Mouse (Mus musculus) intestine, embryonic 15.5 days (tissue): ENCODE measurements at regions not wholly inside any gene's neighbourhood (a gene's known extent, or its start where the extent isn't known, plus 50 kb on each side); places are given as distances from the start of the nearest gene placed in this dataset.

Source experiments
- ATAC-seq: fragments of 200-750 bp; cut with Nextera tagmentation; 2 replicates; pipeline ENCODE4 v1.8.0; 2017; ENCODE audit warnings: moderate TSS enrichment, moderate library complexity
- H3K27ac ChIP-seq: fragments of 300-500 bp; sonication (generic); 2 replicates; pipeline ENCODE4 v1.5.1; 2015; ENCODE audit warnings: mild to moderate bottlenecking, inconsistent platforms
- H3K27me3 ChIP-seq: fragments of 300-500 bp; sonication (generic); replicated peaks from 2 replicates; pipeline ENCODE4 v1.6.1; 2015; ENCODE audit warnings: inconsistent platforms
- H3K36me3 ChIP-seq: fragments of 300-500 bp; sonication (generic); 2 replicates; pipeline ENCODE4 v1.6.1; 2015; ENCODE audit warnings: inconsistent platforms
- H3K4me1 ChIP-seq: fragments of 300-500 bp; sonication (generic); replicated peaks from 2 replicates; pipeline ENCODE4 v1.6.1; 2015; ENCODE audit warnings: inconsistent platforms
- H3K4me2 ChIP-seq: fragments of 300-500 bp; sonication (generic); replicated peaks from 2 replicates; pipeline ENCODE4 v1.6.1; 2015; ENCODE audit warnings: mild to moderate bottlenecking, inconsistent platforms
- H3K4me3 ChIP-seq: fragments of 300-500 bp; sonication (generic); replicated peaks from 2 replicates; pipeline ENCODE4 v1.5.1; 2015; ENCODE audit warnings: inconsistent platforms
- H3K9ac ChIP-seq: fragments of 300-500 bp; sonication (generic); 2 replicates; pipeline ENCODE4 v1.6.1; 2015; ENCODE audit warnings: inconsistent platforms
- H3K9me3 ChIP-seq: fragments of 300-500 bp; sonication (generic); 2 replicates; pipeline ENCODE4 v1.6.1; 2016; ENCODE audit warnings: inconsistent platforms
- WGBS: fragments of 180-500 bp; shearing (Covaris S2); methylation state at CpG from one replicate; pipeline ENCODE4 v1.1.7; 2015; 5-methylcytosine and 5-hydroxymethylcytosine counted together

- H3K27ac ChIP-seq, result 0 out of 2 replicates have a peak overlapping the region, but pooled peaks have one; percentile 28
- no peak for ATAC-seq
- H3K9ac ChIP-seq, result no peak overlapping the region
- H3K4me1 ChIP-seq, result peaks cover 14% of the 10 kb centered on the region; the same call in 1 of the 2 replicates
- H3K27me3 ChIP-seq, result no peaks in the 10 kb centered on the region
- WGBS, result 16% methylated on average over 3 of the region's 3 CpGs
- H3K9me3 ChIP-seq, result no peaks in the 10 kb centered on the region
- no peak overlapping the region for H3K4me2 ChIP-seq
- H3K36me3 ChIP-seq, result no peaks in the 10 kb centered on the region
- H3K4me3 ChIP-seq, result no peak overlapping the region
Observed at GRCm38 (mm10) chr13:28635230-28635950, 318.1 kb downstream of the Sox4 start.

- 43% methylated on average over 5 of the region's 5 CpGs for WGBS
- H3K36me3 ChIP-seq, result no peaks in the 10 kb centered on the region
- ATAC-seq, result 0 out of 2 replicates have a peak, but pooled peaks have one; percentile 26
- H3K9ac ChIP-seq, result no peak overlapping the region
- no peak overlapping the region for H3K27ac ChIP-seq
- no peak overlapping the region for H3K4me3 ChIP-seq
- no peaks in the 10 kb centered on the region for H3K27me3 ChIP-seq
- no peaks in the 10 kb centered on the region for H3K9me3 ChIP-seq
- peaks cover 28% of the 10 kb centered on the region for H3K4me1 ChIP-seq
- H3K4me2 ChIP-seq, result no peak overlapping the region
Observed at GRCm38 (mm10) chr13:28633541-28634041, 319.9 kb downstream of the Sox4 start.

GRCm38 (mm10) chr13:28629431-28630331, 323.8 kb downstream of the Sox4 start:
- peak; percentile 60 for ATAC-seq
- WGBS, result 24% methylated on average over 9 of the region's 9 CpGs

GRCm38 (mm10) chr13:28628751-28629150, 324.8 kb downstream of the Sox4 start:
- no peak for ATAC-seq
- Histone ChIP-seq H3K9me3 (no peaks in the 10 kb centered on the region), H3K4me1 (peaks cover 23% of the 10 kb centered on the region), H3K4me2 (no peak overlapping the region), H3K27me3 (no peaks in the 10 kb centered on the region), H3K27ac (no peak overlapping the region), H3K9ac (no peak overlapping the region), H3K4me3 (no peak overlapping the region), H3K36me3 (no peaks in the 10 kb centered on the region)
- WGBS, result 58% methylated on average over 8 of the region's 8 CpGs

More at GRCm38 (mm10) chr13:28629431-28630331, 323.8 kb downstream of the Sox4 start:
- Histone ChIP-seq H3K4me1 (peaks cover 23% of the 10 kb centered on the region), H3K9ac (no peak overlapping the region), H3K27ac (peak overlapping the region; percentile 38), H3K9me3 (no peaks in the 10 kb centered on the region), H3K27me3 (no peaks in the 10 kb centered on the region), H3K36me3 (no peaks in the 10 kb centered on the region), H3K4me3 (no peak overlapping the region), H3K4me2 (no peak overlapping the region)

GRCm38 (mm10) chr13:28618961-28619360, 334.6 kb downstream of the Sox4 start:
- H3K4me1 ChIP-seq, result no peaks in the 10 kb centered on the region
- WGBS, result 39% methylated on average over 3 of the region's 3 CpGs
- no peak for ATAC-seq
- no peak overlapping the region for H3K27ac ChIP-seq
- no peak overlapping the region for H3K9ac ChIP-seq
- H3K4me3 ChIP-seq, result no peak overlapping the region
- no peak overlapping the region for H3K4me2 ChIP-seq
- H3K9me3 ChIP-seq, result no peaks in the 10 kb centered on the region
- H3K27me3 ChIP-seq, result no peaks in the 10 kb centered on the region
- no peaks in the 10 kb centered on the region for H3K36me3 ChIP-seq

GRCm38 (mm10) chr13:28617503-28617902, 336.0 kb downstream of the Sox4 start:
- no peaks in the 10 kb centered on the region for H3K9me3 ChIP-seq
- H3K4me1 ChIP-seq, result no peaks in the 10 kb centered on the region
- no peak overlapping the region for H3K27ac ChIP-seq
- H3K9ac ChIP-seq, result no peak overlapping the region
- WGBS, result 85% methylated on average over 4 of the region's 4 CpGs
- no peak overlapping the region for H3K4me2 ChIP-seq
- H3K4me3 ChIP-seq, result no peak overlapping the region
- no peaks in the 10 kb centered on the region for H3K36me3 ChIP-seq
- no peak for ATAC-seq
- no peaks in the 10 kb centered on the region for H3K27me3 ChIP-seq

- 86% methylated on average over 9 of the region's 9 CpGs for WGBS
- Histone ChIP-seq H3K4me3 (no peak overlapping the region), H3K36me3 (no peaks in the 10 kb centered on the region), H3K9ac (no peak overlapping the region), H3K9me3 (no peaks in the 10 kb centered on the region), H3K27me3 (no peaks in the 10 kb centered on the region), H3K4me1 (no peaks in the 10 kb centered on the region), H3K4me2 (no peak overlapping the region), H3K27ac (no peak overlapping the region)
- no peak for ATAC-seq
Observed at GRCm38 (mm10) chr13:28616645-28617381, 336.7 kb downstream of the Sox4 start.

GRCm38 (mm10) chr13:28607551-28608114, 345.9 kb downstream of the Sox4 start:
- WGBS, result 32% methylated on average over 6 of the region's 6 CpGs

GRCm38 (mm10) chr13:28606651-28607050, 346.9 kb downstream of the Sox4 start:
- Histone ChIP-seq H3K9me3 (no peaks in the 10 kb centered on the region), H3K36me3 (no peaks in the 10 kb centered on the region), H3K27ac (no peak overlapping the region), H3K4me2 (no peak overlapping the region), H3K27me3 (no peaks in the 10 kb centered on the region), H3K4me3 (no peak overlapping the region), H3K4me1 (peaks cover 2% of the 10 kb centered on the region; the same call in 1 of the 2 replicates), H3K9ac (no peak overlapping the region)
- ATAC-seq, result no peak
- 76% methylated on average over 1 of the region's 1 CpGs for WGBS

More at GRCm38 (mm10) chr13:28607551-28608114, 345.9 kb downstream of the Sox4 start:
- H3K36me3 ChIP-seq, result no peaks in the 10 kb centered on the region
- H3K9ac ChIP-seq, result no peak overlapping the region
- H3K4me2 ChIP-seq, result peak overlapping the region; percentile 6; the same call in 1 of the 2 replicates
- peak; percentile 58 for ATAC-seq
- H3K4me3 ChIP-seq, result no peak overlapping the region
- H3K27ac ChIP-seq, result peak overlapping the region; percentile 77
- H3K4me1 ChIP-seq, result peaks cover 2% of the 10 kb centered on the region; the same call in 1 of the 2 replicates
- H3K9me3 ChIP-seq, result no peaks in the 10 kb centered on the region
- H3K27me3 ChIP-seq, result no peaks in the 10 kb centered on the region

- no peak overlapping the region for H3K4me3 ChIP-seq
- H3K27ac ChIP-seq, result no peak overlapping the region
- no peak overlapping the region for H3K9ac ChIP-seq
- no peak for ATAC-seq
- no peaks in the 10 kb centered on the region for H3K9me3 ChIP-seq
- 72% methylated on average over 1 of the region's 1 CpGs for WGBS
- peaks cover 2% of the 10 kb centered on the region; the same call in 1 of the 2 replicates for H3K4me1 ChIP-seq
- no peaks in the 10 kb centered on the region for H3K27me3 ChIP-seq
- H3K4me2 ChIP-seq, result no peak overlapping the region
- no peaks in the 10 kb centered on the region for H3K36me3 ChIP-seq
Observed at GRCm38 (mm10) chr13:28605833-28606232, 347.7 kb downstream of the Sox4 start.

- 32% methylated on average over 6 of the region's 6 CpGs for WGBS
- H3K4me3 ChIP-seq, result no peak overlapping the region
Observed at GRCm38 (mm10) chr13:28604016-28604415, 346.7 kb downstream of the Gm11361 start.

More at GRCm38 (mm10) chr13:28604016-28604415, 346.7 kb downstream of the Gm11361 start:
- H3K9me3 ChIP-seq, result no peaks in the 10 kb centered on the region
- no peak overlapping the region for H3K9ac ChIP-seq
- peak; percentile 28; the same call in 1 of the 2 replicates for ATAC-seq
- H3K4me1 ChIP-seq, result peaks cover 2% of the 10 kb centered on the region; the same call in 1 of the 2 replicates
- H3K4me2 ChIP-seq, result no peak overlapping the region
- no peaks in the 10 kb centered on the region for H3K36me3 ChIP-seq
- no peak overlapping the region for H3K27ac ChIP-seq
- H3K27me3 ChIP-seq, result no peaks in the 10 kb centered on the region
